Mouse (Mus musculus): Measurements from ENCODE around the gene Ssmem1. TPM values are rescaled to one million over a fixed set of nuclear protein-coding genes. Genes with fewer than 3 reads are reported as not detected.
A peak's percentile ranks its signal among the peaks of the same experiment; 100 is the strongest.

The Ssmem1 gene
- polyA plus RNA-seq, 1 experiment from 2014 or later = not detected

GRCm38 (mm10) chr6:30477784-30478183 lies 31.9 kb upstream of the Ssmem1 start:
- Histone ChIP-seq H3K4me2 (no peak overlapping the region), H3K27ac (replicated peaks) (no peak overlapping the region), H3K27me3 (replicated peaks) (no peaks in the 10 kb centered on the region), H3K4me3 (replicated peaks) (no peak overlapping the region), H3K9me3 (replicated peaks) (no peaks in the 10 kb centered on the region), H3K4me1 (0 out of 2 replicates have a peak, but pooled peaks cover 5% of the 10 kb centered on the region), H3K36me3 (no peaks in the 10 kb centered on the region), H3K9ac (replicated peaks) (no peak overlapping the region)
- WGBS = 87% methylated on average over 6 of the region's 6 CpGs
- ATAC-seq (ENCODE audit: low FRiP score) = no peak

- no peak overlapping the region for H3K4me3 ChIP-seq (replicated peaks)
- H3K36me3 ChIP-seq = peaks cover 8% of the 10 kb centered on the region; the same call in 1 of the 2 replicates
- no peaks in the 10 kb centered on the region for H3K9me3 ChIP-seq (replicated peaks)
- 92% methylated on average over 3 of the region's 3 CpGs for WGBS
- no peak overlapping the region for H3K27ac ChIP-seq (replicated peaks)
- no peak for ATAC-seq (ENCODE audit: low FRiP score)
- no peak overlapping the region for H3K9ac ChIP-seq (replicated peaks)
- H3K4me2 ChIP-seq = no peak overlapping the region
- no peaks in the 10 kb centered on the region for H3K27me3 ChIP-seq (replicated peaks)
- 0 out of 2 replicates have a peak, but pooled peaks cover 5% of the 10 kb centered on the region for H3K4me1 ChIP-seq
Measured at GRCm38 (mm10) chr6:30479418-30479817, 30.2 kb upstream of the Ssmem1 start.

- H3K4me1 ChIP-seq = 0 out of 2 replicates have a peak, but pooled peaks cover 5% of the 10 kb centered on the region
- H3K27me3 ChIP-seq (replicated peaks) = no peaks in the 10 kb centered on the region
- no peak overlapping the region for H3K9ac ChIP-seq (replicated peaks)
- WGBS = 80% methylated on average over 2 of the region's 2 CpGs
- H3K4me2 ChIP-seq = no peak overlapping the region
- H3K9me3 ChIP-seq (replicated peaks) = no peaks in the 10 kb centered on the region
- H3K4me3 ChIP-seq (replicated peaks) = no peak overlapping the region
- no peak overlapping the region; the same call in 1 of the 2 replicates for H3K27ac ChIP-seq (replicated peaks)
- no peak for ATAC-seq (ENCODE audit: low FRiP score)
- peaks cover 33% of the 10 kb centered on the region for H3K36me3 ChIP-seq
Measured at GRCm38 (mm10) chr6:30482908-30483307, 26.7 kb upstream of the Ssmem1 start.

- Histone ChIP-seq H3K36me3 (peaks cover 49% of the 10 kb centered on the region), H3K27ac (replicated peaks) (no peak overlapping the region), H3K4me1 (no peaks in the 10 kb centered on the region), H3K9me3 (replicated peaks) (no peaks in the 10 kb centered on the region), H3K27me3 (replicated peaks) (no peaks in the 10 kb centered on the region), H3K4me2 (no peak overlapping the region), H3K4me3 (replicated peaks) (no peak overlapping the region), H3K9ac (replicated peaks) (no peak overlapping the region)
- 91% methylated on average over 6 of the region's 6 CpGs for WGBS
- ATAC-seq (ENCODE audit: low FRiP score) = no peak
Measured at GRCm38 (mm10) chr6:30486504-30486903, 23.1 kb upstream of the Ssmem1 start.

- no peak for ATAC-seq (ENCODE audit: low FRiP score)
- 94% methylated on average over 3 of the region's 3 CpGs for WGBS
Measured at GRCm38 (mm10) chr6:30499049-30499448, 10.6 kb upstream of the Ssmem1 start.

GRCm38 (mm10) chr6:30508824-30509223 lies 825 bp upstream of the Ssmem1 start:
- Histone ChIP-seq H3K4me2 (peak overlapping the region; percentile 72), H3K27ac (replicated peaks) (peak overlapping the region; percentile 96), H3K4me3 (replicated peaks) (peak overlapping the region; percentile 58), H3K36me3 (peaks cover 4% of the 10 kb centered on the region; the same call in 1 of the 2 replicates), H3K27me3 (replicated peaks) (no peaks in the 10 kb centered on the region), H3K9me3 (replicated peaks) (no peaks in the 10 kb centered on the region), H3K9ac (replicated peaks) (peak overlapping the region; percentile 68), H3K4me1 (peaks cover 7% of the 10 kb centered on the region)
- ATAC-seq (ENCODE audit: low FRiP score) = no peak
- WGBS = 3% methylated on average over 2 of the region's 2 CpGs

More at GRCm38 (mm10) chr6:30499049-30499448, 10.6 kb upstream of the Ssmem1 start:
- Histone ChIP-seq H3K4me2 (no peak overlapping the region), H3K9ac (replicated peaks) (no peak overlapping the region), H3K27ac (replicated peaks) (no peak overlapping the region), H3K4me1 (no peaks in the 10 kb centered on the region), H3K36me3 (peaks cover 18% of the 10 kb centered on the region), H3K4me3 (replicated peaks) (no peak overlapping the region), H3K9me3 (replicated peaks) (no peaks in the 10 kb centered on the region), H3K27me3 (replicated peaks) (no peaks in the 10 kb centered on the region)

- Histone ChIP-seq H3K4me2 (peak overlapping the region; percentile 72), H3K4me1 (peaks cover 7% of the 10 kb centered on the region), H3K36me3 (peaks cover 4% of the 10 kb centered on the region; the same call in 1 of the 2 replicates), H3K27me3 (replicated peaks) (no peaks in the 10 kb centered on the region), H3K4me3 (replicated peaks) (peak overlapping the region; percentile 58), H3K9me3 (replicated peaks) (no peaks in the 10 kb centered on the region), H3K27ac (replicated peaks) (peak overlapping the region; percentile 96), H3K9ac (replicated peaks) (peak overlapping the region; percentile 38; the same call in 1 of the 2 replicates)
- peak; percentile 37 for ATAC-seq (ENCODE audit: low FRiP score)
- WGBS = 66% methylated on average over 5 of the region's 5 CpGs
Measured at GRCm38 (mm10) chr6:30510291-30510690, 642 bp downstream of the Ssmem1 start.

GRCm38 (mm10) chr6:30514242-30514641 lies 4.6 kb downstream of the Ssmem1 start:
- WGBS = 40% methylated on average over 9 of the region's 9 CpGs
- no peaks in the 10 kb centered on the region for H3K27me3 ChIP-seq (replicated peaks)
- H3K9me3 ChIP-seq (replicated peaks) = no peaks in the 10 kb centered on the region
- no peak overlapping the region for H3K4me3 ChIP-seq (replicated peaks)
- H3K4me2 ChIP-seq = no peak overlapping the region
- H3K9ac ChIP-seq (replicated peaks) = no peak overlapping the region
- H3K36me3 ChIP-seq = no peaks in the 10 kb centered on the region
- H3K4me1 ChIP-seq = peaks cover 7% of the 10 kb centered on the region
- no peak for ATAC-seq (ENCODE audit: low FRiP score)
- H3K27ac ChIP-seq (replicated peaks) = no peak overlapping the region

- WGBS = 70% methylated on average over 11 of the region's 11 CpGs
- H3K36me3 ChIP-seq = no peaks in the 10 kb centered on the region
- H3K9ac ChIP-seq (replicated peaks) = no peak overlapping the region
- no peaks in the 10 kb centered on the region for H3K9me3 ChIP-seq (replicated peaks)
- H3K27ac ChIP-seq (replicated peaks) = no peak overlapping the region
- H3K4me1 ChIP-seq = peaks cover 2% of the 10 kb centered on the region; the same call in 1 of the 2 replicates
- H3K4me2 ChIP-seq = no peak overlapping the region
- H3K27me3 ChIP-seq (replicated peaks) = no peaks in the 10 kb centered on the region
- no peak overlapping the region for H3K4me3 ChIP-seq (replicated peaks)
- no peak for ATAC-seq (ENCODE audit: low FRiP score)
Measured at GRCm38 (mm10) chr6:30520400-30520799, 10.8 kb downstream of the Ssmem1 start.

GRCm38 (mm10) chr6:30525456-30526332 lies 16.0 kb downstream of the Ssmem1 start:
- no peak overlapping the region for H3K27ac ChIP-seq (replicated peaks)
- no peak for ATAC-seq (ENCODE audit: low FRiP score)
- H3K4me1 ChIP-seq = peaks cover 31% of the 10 kb centered on the region
- WGBS = 57% methylated on average over 7 of the region's 7 CpGs
- H3K4me2 ChIP-seq = no peak overlapping the region
- H3K4me3 ChIP-seq (replicated peaks) = no peak overlapping the region
- H3K27me3 ChIP-seq (replicated peaks) = no peaks in the 10 kb centered on the region
- no peaks in the 10 kb centered on the region for H3K36me3 ChIP-seq
- H3K9ac ChIP-seq (replicated peaks) = no peak overlapping the region
- no peaks in the 10 kb centered on the region for H3K9me3 ChIP-seq (replicated peaks)

- peak overlapping the region; percentile 73 for H3K27ac ChIP-seq (replicated peaks)
- H3K9ac ChIP-seq (replicated peaks) = peak overlapping the region; percentile 46
- H3K36me3 ChIP-seq = no peaks in the 10 kb centered on the region
- H3K27me3 ChIP-seq (replicated peaks) = no peaks in the 10 kb centered on the region
- H3K9me3 ChIP-seq (replicated peaks) = no peaks in the 10 kb centered on the region
- H3K4me2 ChIP-seq = peak overlapping the region; percentile 49
- WGBS = 8% methylated on average over 19 of the region's 19 CpGs
- peaks cover 31% of the 10 kb centered on the region for H3K4me1 ChIP-seq
- H3K4me3 ChIP-seq (replicated peaks) = peak overlapping the region; percentile 17; the same call in 1 of the 2 replicates
- ATAC-seq (ENCODE audit: low FRiP score) = peak; percentile 50; the same call in 1 of the 2 replicates
Measured at GRCm38 (mm10) chr6:30526586-30527515, 17.2 kb downstream of the Ssmem1 start.

All from neural tube, embryonic 15.5 days (tissue).